Mouse (Mus musculus) common myeloid progenitor, adult 5-6 weeks (primary cell): Measurements from ENCODE around the gene Tbcc. TPM values are rescaled to one million over a fixed set of nuclear protein-coding genes. Genes with fewer than 3 reads are reported as not detected.
"Not testable (repeated sequence)": the region's sequence is repeated elsewhere in the genome, so short reads cannot be mapped to it uniquely, and the experiment has no call there.

Experiments used
- ATAC-seq: replicated peaks from 2 replicates; pipeline ENCODE4 v1.8.0; 2016; ENCODE audit warnings: low read depth, mild to moderate bottlenecking, moderate TSS enrichment, inconsistent platforms; ENCODE audit not compliant: poor library complexity, severe bottlenecking
- total RNA-seq: library from RNA; stranded (forward); fragments of 200-1000, 187-1606 nt; gene quantifications from 2 replicates; pipeline ENCODE4 v1.2.3, GENCODE M21; 2017

Gene Tbcc
- total RNA-seq = 12.3 and 16.9 TPM in 2 replicates

DNA sequence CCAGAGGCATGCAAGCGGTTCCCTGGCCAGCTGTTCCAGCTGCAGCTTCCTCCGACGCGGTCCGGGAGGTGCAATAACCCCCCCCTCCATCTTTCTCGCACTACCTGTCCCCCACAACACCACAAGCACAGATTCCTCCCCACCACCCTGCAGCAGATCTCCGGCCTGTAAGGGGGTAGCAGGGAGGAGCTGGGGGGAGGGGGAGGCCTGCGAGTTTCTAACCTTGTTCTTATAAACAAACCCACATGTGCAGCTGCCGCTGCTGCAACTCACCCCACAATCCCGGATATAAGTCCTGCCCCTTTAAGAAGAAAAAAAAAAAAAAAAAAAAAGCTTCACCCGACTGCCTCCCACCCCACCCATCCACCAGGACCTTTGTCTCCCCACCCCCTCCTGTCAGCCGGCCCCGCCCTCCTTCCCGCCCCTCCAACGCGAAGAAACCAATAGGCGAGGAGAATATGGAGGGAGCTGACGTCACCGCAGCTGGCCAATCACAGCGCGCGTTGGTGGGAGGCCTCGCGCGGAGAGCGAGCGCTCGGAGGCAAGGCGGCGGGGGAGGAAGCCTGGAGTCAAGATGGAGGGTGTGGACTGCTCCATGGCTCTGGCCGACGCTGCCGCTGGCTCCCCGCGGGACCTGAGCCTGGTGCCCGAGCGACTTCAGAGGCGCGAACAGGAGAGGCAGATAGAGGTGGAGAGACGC, at the start of gene Tbcc:
Tbcc (plus strand) TSS at position 569 of the 700 bp plus-strand sequence.
- peak; percentile 86 for ATAC-seq

DNA sequence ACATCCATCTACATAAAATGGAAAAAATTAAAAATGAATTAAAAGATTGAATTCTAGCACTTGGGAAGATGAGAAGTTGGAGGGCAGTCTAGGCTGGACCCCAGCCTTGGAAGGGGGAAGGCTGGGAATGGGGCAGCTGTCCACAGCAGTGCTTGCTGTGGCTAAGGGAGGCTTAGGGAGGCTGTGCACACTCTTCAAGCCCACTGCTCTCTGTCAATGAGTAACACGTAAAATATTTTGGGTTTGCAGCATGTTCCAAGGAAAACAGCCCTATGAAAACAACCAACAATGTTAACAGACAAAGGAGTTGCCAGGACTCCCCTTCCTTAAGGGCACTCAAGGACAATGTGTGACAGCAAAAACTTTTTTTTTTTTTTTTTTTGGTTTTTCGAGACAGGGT, 47.5 kb upstream of the Tbcc start:
- no peak for ATAC-seq

DNA sequence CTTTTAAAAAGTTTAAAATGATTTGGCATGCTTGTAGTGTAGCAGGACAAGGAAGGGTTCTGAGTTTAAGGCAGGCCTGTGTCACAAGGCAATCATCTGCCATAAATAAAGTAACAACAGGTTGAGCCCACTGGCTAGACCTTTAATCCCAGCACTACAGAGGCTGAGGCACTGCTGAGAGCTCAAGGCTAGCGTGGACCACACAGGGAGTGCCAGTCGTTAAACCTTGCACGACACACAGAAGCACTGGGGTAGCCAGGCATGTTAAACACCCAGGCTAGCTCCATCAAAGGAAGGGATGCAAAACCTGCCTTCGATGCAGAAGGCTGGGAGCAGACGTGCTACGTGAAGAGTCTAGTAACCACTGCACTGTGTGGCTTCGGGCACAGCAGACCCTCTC, 46.8 kb upstream of the Tbcc start:
- no peak for ATAC-seq

DNA sequence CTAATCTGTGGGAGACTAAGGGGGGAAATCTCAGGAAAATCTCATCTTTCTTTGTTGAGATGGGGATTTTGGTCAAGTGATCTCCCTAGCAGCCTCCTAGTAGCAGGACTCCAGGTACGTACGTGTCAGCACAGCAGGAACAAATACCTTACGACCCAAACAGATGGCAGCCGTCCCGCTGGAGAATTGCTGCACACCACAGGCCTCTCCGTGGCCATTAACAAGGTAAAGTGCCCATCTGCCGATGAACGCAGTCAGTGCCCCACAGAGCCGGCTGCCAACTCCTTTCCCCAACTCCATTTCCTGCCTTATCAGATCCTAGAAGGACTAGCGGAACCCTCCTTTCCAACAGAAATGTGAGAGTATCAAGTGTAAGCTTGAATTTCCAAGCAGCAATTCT, 45.7 kb upstream of the Tbcc start:
- no peak for ATAC-seq

DNA sequence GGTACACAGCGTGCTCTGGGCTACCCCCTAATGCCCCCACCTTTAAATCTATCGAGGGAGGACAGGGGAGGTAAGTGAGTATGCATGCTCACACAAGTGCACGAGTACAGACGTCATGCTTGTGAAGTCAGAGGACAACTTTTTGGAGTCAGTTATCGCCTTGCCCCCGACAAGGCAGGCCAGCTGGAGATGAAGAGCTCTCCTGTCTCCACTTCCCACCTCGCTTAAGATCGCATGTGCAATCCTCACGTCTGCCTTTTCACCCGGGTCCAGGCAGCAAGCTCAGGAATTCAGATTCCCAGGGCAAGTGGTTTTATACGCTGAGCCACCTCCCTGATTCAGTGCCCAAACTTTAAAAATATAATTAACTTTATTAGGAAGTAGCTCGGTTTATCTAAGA, 45.2 kb upstream of the Tbcc start:
- no peak for ATAC-seq

DNA sequence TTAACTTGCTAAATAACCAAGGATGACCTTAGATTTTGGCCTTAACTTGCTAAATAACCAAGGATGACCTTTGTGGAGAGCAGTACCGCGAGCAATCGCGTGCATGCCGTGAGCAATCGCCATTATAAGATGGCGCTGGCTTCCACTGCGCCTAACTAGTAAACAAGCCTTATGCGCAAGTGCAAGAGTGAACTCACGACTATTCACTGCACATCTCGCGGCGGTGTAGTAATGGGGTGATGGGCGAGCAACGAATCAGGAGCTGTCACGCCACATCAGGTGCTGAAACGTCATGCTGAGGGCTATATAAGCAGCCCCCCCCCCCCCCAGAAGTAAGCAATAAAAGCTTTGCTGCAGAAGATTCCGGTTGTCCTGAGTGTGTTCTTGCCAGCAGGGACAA, 43.9 kb upstream of the Tbcc start:
- ATAC-seq = not testable (repeated sequence)

DNA sequence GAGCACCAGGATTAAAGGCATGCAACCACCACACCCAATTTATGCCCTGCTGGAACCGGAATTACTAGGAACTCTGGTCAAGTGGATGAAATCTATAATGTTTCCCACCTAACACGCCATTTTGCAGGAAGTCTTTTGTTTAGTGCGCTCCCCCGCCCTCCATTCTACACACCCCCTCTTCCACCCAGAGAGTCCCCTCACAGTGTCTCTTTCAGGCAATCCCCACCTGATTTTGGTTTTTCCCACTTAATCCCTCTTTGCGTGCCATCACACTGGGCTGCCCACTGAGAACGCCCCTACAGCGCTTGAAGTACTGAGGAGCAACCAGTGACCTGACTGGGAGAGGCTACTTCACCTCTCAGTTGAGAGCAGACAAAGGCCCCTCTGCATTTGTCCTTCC, 43.3 kb upstream of the Tbcc start:
- ATAC-seq = no peak

DNA sequence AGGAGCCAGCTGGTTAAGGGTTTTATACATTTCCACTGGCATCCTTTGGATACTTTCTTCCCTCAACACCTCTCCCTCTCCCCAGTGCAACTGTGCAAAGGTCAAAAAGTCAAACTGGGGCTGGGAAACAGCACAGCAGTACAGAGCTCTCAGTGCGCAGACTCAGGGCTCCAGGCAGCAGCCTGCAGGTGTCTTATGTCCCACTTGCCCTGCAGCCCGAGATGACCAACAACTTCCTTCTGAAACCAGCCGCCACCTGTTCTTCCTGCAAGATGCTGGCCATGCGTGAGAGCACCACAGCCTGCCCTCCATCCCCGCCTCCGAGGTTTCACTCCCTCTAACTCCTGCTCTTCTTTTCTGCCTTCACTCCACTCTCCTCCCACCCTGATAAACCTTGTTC, 37.8 kb upstream of the Tbcc start:
- ATAC-seq = peak; percentile 26; the same call in 1 of the 2 replicates

DNA sequence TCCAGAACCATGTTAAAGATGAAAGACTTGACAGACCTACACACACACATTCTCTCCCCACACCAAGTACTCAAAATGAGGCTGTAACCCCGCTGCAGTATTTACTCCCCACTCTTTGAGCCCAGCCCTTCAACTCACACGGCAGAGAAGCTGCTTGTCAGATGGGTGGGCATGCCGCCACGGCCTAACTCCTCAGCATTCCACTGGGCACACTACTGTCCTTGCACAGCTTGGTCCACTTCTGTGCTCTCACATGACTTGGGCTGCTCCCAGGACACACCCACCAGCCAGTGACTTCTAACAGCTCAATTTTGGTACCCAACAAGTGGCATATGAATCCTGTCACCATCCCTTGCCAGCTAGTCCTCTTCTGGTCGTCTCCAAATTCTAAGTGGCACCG, 37.2 kb upstream of the Tbcc start:
- ATAC-seq = no peak

DNA sequence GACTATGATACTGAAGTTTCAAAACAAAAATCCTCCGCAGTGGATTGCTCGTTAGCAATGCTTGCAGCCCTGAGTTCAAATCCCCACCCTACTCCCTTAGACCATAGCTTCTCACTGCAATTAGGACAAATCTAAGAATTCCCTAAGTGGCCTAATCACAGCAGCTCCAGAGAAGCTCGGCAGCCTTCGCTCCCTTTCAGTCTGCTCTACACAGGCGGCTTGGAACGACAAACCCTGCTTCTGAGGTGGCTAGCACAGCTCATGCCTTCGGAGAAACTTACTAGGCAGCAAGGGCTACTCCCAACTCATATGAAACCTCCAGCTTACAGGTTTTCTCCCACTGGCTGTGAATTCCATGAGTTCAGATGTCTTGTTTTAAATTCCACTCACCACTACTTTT, 36.4 kb upstream of the Tbcc start:
- ATAC-seq = no peak

DNA sequence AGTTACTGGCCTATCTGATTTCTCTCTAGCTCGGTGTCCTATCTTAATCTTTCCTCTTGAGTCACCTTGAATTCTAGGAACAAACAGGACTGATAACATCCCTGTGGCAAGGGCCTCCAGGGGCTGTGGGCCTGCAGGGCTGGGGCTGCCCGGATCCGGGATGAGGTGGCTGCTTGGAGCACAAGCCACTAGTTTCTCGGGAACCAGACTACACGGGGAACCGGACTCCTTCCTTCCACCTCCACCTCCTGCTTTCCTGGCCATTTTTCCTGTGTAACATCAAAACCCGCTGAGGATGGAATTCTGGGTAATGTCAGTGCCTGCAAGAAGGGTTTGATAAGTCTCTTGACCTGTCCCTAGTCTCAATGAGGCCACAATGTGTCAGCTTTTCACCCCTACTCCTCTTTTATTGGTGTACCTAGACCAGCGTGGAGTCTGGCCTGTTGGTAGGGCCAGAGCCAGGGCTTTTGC, 35.8 kb upstream of the Tbcc start:
- ATAC-seq = no peak

DNA sequence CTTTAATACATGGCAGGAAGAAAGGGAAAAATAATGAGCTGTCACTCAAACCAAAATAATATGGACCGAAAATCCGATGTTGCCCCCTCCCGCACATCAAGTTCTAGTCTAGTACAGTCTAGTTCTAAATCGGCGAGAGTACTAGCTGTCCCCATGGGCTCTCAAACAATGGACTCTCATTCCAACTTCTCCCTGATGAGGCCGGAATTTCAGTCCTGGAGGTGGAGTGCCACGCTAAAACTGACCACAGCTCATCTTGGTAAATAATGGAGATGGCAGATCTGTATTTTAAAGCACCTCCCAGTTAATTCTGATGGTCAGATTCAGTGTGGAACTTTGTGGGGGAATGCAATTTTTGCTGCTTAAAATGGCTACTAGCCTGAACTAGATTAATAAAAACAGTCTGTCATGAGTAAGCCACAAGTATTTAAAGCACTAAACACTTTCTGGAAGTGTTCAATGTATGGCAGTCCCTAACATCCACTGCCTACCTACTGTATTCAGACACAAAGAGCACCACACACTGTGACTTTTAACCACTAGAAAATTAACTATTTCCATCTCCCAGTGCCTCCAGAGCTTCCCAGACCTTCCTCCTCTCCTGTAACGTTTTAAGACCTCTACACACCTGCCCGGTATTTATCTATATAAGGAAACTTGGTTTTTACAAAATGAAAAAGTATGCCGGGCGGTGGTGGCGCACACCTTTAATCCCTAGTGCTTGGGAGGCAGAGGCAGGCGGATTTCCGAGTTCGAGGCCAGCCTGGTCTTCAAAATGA, 35.0 kb upstream of the Tbcc start:
- ATAC-seq = no peak

DNA sequence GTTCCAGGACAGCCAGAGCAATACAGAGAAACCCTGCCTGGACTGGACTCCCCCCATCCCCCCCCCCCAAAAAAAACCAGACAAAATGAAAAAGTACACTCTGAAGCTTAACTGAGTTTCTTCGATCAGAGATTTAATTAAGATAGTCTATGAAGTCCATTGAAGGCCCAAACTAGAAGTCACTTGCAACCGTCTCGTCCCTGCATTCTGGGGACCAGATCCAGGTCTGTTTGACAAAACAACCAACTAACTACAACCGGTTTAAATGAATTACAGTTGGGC, 34.4 kb upstream of the Tbcc start:
- ATAC-seq = no peak

DNA sequence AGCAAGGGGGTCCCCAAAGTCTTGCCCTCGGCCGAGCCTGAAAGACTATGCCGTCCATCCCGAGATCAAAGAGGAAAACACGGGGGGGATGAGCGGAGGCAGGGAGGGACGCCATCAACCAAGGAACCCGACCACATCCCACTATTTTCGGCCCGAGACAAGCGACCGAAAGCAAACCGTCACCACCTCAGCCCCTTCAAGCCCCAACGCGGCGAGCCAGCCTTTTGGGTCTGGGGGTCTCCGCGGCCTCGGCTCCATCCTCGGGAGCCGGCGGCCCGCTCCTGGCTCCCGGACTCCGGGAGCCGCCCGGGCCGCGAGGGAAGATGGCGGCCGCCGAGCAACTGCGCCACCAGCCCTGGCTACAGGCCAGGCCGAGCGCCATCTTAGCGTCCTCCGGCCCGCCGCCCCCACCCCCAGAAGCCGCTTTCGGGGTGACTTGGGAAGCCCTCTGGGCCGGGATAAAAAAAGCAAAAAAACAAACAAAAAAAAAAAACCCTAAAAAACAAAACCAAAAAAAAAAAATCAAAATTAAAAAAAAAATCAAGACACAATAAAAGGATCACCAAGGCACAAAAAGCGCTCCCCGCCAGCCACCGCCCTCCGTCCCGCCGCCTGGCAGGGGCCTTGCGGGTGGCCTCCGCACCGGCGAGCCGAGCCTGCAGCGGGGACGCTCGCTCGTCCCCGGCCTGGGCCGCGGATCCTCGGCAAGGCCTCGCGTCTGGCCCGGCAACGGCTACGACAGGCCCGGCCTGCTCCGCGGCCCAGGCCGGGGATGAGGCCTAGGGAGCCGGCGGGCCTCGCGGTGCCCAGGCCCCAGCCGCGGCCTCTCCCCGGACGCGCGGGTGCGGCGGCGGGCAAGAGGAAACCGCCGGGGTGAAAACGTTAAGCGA, 33.8 kb upstream of the Tbcc start:
- ATAC-seq = peak; percentile 31; the same call in 1 of the 2 replicates

DNA sequence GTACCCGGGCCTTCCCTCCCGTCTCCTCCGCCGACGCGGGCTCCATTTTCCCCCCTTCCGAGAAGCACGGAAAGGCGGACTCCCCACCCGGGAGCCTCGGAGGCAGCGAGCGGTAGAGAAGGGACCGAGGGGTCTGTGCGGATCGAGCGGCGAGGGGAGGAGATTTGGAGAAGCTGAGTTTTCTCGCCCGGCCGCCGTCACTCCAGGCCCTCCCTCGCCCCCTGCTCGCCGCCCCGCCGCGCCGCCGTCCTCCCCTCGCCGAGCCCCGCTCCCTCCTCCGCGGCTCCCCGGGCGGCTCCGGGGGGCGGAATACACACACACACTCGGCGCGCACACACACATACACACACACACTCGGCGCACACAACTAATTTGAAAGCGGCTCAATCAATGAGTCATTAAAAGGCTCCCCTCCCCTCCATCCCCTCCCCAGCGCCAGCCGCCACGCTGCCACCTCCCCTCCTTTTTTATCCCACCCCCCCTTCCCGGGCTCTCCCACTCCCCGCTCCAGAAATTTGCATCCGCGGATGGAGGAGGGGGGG, 33.1 kb upstream of the Tbcc start:
- ATAC-seq = peak; percentile 45

DNA sequence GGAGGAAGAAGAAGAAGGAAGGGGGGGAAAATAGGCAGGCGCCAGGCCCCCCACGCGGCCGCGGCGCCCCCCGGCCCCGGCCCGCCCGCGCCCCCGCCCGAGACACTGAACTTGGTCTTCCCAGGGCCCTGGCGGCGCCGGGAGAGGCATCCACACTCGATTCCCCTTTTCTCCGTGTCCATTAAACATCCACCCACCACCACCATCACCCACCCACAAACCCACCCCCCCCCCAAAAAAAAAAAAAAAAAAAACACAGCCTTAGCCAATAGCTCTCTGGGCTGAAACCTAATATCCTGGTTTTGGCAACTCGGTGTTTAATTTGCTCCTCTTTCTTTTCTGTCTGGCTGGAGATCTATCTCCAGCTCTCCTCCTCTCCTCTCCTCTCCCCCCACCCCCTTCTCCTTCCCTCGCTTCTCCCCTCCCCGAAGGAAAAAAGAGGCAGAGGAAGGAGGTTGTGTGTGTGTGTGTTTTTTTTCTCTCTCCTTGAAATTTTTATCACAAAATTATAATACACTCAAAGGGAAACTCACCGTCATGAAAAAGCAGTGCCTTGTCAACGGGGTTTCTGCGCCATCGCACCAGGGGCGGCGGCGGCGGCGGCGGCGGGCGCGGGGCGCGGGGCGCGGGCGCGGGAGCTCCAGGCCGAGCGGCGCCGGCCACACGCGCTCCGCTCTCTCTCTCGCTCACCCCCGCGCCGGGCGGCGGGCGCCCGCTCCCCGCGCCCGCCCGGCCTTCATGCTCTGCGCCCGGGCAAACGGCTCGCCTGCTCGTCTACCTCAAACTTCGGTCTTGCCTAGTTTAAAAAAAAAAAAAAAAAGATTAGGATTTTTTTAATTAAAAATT, 32.4 kb upstream of the Tbcc start, which contains the start of gene Bicral:
Bicral (minus strand) TSS at position 580 of the 846 bp plus-strand sequence.
- ATAC-seq = peak; percentile 43

DNA sequence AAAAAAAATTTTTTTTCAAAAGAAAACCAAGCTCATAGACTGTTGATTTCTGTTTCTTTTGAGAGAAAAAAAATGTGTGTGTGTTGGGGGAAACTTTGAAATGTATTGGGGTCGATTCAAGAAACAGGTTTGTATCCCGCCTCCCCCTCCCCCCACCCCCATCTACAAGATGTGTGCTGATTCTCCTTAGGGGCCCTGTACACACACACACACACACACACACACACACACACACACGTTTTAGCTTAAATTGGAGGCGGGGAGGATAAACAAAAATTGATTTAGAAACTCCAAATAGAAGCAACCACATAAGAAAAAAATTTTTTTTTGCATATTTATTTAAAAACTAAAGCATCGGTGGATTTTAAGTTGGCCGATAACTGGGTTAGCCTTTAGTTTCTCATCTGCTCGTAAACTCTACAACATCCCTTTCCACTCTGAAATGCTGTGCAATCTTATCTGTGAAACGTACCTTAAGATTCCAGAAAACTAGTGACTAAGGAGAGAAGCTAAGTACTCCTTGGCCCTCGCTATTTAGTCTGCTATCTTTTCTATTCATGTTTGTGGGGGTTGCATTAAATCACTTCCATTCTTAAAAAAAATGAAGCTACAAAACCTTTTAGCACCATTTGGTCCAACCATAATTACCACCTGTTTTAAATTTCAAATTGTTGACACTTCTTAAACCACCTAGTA, 31.6 kb upstream of the Tbcc start:
- no peak for ATAC-seq

DNA sequence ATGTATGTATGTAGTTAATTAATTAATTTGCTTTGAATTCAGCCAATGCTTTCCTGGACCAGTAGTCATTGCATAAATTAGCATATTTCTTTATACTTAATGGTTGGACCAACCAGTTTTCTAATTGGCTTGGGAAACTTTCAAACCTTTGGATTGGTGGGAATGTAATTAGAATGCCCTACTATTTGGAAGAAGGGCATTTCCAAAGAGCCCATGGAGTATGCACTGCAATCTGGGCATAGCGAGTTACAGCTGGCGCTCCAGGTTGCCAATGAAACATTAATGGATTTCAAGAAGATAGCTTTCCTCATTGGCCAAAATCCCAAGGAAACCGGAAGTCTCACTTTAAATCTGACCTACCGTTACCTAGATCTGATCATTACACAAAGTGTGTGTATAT, 30.4 kb upstream of the Tbcc start:
- no peak for ATAC-seq
